Mouse (Mus musculus): ENCODE measurements around the gene Gba2.

DNA sequence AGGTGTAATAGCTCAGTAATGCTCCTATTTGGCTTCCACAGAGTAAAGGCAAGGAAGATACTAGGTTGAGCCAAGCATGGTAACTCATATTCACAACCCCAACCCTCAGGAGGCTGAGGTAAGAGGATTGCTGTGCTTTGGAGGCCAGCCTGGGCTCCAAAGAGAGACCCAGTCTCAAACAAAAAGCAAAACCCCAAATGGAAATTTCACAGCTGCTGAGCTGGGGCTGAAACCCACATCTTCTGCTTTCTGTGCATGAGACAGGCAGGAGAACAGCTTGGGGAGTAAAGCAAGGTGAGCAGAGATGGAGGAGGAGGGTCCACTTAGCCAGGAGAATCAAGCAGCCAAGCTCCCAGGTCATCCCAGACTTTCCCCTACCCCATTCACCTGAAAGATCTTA, 24.8 kb downstream of the Gba2 start:
- TF ChIP-seq TAL1 (IDR thresholded peaks at IDR 0.05; ENCODE audit: low read length): no peak
- no peak for TF ChIP-seq GATA1 (IDR thresholded peaks at IDR 0.05; ENCODE audit: low read length)
